Mouse (Mus musculus) gastrocnemius, adult 2 months (tissue): ENCODE measurements at regions not wholly inside any gene's neighbourhood (a gene's known extent, or its start where the extent isn't known, plus 50 kb on each side); places are given as distances from the start of the nearest gene placed in this dataset.
"Not testable (repeated sequence)": the region's sequence is repeated elsewhere in the genome, so short reads cannot be mapped to it uniquely, and the experiment has no call there.

ENCODE experiments used
- DNase-seq: peaks from one replicate; pipeline ENCODE4 v3.0.0; 2022
- H3K27ac ChIP-seq: fragments of 200-600 bp; 2 replicates; pipeline ENCODE4 v1.8.1; 2022; ENCODE audit warnings: mild to moderate bottlenecking
- H3K4me3 ChIP-seq: fragments of 200-600 bp; 2 replicates; pipeline ENCODE4 v1.8.1; 2022; ENCODE audit warnings: mild to moderate bottlenecking, moderate library complexity
- CTCF ChIP-seq: fragments of 200-600 bp; IDR thresholded peaks from 2 replicates; pipeline ENCODE4 v1.8.1; 2022; ENCODE audit warnings: antibody characterized with exemption, mild to moderate bottlenecking, moderate library complexity
- intact Hi-C: fragments of 180-260 bp; cut with DNase I; formaldehyde crosslinking; loops from one replicate; pipeline ENCODE4 v1.15.1; 2025

DNA sequence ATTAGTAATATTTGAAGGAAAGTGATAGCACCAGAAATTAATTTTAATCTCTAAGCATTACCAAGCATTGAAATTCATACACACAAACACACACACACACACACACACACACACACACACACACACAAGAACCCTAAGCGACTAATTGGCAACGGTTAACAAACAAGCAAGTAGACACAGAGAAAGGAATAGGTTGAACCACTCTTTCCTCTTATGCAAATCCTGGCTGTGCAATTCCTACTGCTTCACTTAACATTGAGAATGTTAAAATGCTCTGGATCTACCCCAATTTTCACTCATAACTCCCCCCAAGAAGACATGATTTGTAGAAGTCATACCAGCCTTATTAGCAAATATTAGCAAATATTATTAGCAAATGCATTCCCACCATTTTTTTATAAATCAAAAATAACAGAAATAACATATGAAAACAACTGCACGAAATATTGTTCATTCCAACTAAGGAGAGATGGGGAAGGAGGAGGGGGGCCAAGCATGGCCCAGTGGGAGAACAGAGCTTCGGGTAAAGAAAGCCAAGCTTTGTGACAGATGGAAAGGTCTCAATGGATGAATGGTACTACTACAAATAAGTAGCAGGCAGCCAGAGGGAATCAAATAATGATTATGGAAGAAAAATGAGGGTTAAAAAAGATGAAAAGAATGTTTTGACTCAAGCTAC is 652.5 kb upstream of the Mms22l start:
- no peak for TF ChIP-seq CTCF
- DNase-seq: no peak
- Histone ChIP-seq H3K4me3 (no peak overlapping the region), H3K27ac (no peak overlapping the region)
- intact Hi-C loops: no loop called here

DNA sequence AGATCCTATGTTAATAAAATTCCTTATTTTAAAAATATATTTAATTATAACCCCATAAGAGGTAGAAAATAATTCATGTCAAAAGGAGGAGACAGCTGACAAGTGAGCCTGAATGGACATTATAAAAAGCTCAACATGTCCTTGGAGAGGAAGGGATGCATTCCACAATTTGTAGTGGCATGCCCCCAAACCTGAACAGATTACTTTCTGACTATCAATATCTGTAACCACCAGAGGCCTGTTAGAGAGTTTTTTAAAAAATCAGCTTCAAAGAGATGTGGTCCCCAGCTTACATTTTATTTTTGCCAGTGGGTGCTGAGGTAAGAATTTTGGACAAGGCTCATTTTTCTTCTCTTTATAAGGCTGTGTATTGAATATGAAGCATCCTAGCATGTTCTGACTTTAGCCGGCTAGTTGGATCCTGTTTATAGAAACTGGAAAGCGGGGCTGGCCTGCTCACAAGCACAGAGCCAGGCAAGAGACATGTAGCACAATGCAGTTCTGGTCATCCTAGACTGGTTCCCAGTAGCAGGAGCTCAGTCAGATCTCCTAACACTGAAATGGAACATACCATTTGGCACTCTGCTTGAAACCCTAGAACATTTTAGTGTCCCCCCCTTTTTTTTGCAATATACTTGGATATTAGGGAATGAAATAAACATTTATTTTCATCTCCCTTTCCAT is 651.8 kb upstream of the Mms22l start:
- TF ChIP-seq CTCF: no peak
- intact Hi-C loops: no loop called here
- Histone ChIP-seq H3K27ac (no peak overlapping the region), H3K4me3 (no peak overlapping the region)
- DNase-seq: no peak

DNA sequence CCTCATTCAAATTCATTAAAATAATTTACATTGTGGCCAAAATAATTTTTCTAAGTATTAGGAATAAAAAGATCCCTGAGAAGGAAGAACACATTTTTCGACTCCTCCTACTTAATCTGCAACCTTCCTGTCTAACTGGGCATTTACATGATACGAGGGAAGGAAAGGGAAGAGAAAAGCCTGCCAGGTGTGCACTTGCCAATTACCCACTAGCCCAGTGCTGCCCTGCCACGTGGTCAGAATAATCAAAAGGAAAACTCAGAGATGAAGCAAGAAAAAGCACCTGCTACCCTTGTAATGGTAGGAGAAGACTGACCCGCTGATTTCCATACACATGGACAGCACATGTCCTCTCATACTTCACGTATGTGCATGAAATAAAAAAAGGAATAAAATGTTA is 651.0 kb upstream of the Mms22l start:
- no peak for DNase-seq
- Histone ChIP-seq H3K4me3 (no peak overlapping the region), H3K27ac (no peak overlapping the region)
- intact Hi-C loops: no loop called here
- no peak for TF ChIP-seq CTCF

DNA sequence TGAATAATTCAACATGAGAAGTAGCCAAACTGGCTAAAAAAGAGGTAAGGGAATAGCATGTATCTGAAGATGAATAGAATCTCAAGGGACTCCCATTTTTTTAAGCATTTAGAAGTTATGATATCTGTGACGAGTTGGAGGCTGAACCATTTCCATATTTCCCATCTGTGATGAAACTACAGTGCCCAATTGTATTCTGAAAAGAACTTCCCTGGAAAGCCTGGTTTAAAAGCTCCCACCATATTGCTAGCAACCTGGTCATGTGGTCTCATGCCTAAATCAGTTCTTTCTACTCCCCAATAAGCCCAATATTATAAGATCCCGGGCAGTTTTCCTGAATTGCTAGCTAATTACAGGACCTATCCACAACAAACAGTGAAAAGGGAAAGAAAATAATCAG is 645.6 kb upstream of the Mms22l start:
- TF ChIP-seq CTCF: no peak
- Histone ChIP-seq H3K4me3 (no peak overlapping the region), H3K27ac (no peak overlapping the region)
- intact Hi-C loops: no loop called here
- DNase-seq: no peak

DNA sequence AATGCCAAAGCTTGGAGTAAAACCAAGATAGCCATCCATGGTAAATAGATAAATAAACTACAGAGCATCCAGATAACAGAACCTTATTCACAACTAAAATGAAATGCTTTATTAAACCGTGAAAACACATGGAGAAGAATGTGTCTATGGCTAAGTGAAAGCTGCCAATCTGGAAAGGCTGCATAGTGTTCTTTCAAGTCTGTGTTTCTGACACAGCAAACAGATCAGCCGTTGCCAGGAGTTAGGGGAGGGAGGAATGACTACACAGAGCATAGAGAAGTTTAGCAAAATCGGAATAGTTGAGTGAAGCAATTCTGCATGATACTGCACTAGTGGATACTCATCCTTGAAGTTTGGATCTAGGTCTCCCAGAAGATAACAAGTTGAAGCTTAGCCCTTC is 633.8 kb upstream of the Mms22l start:
- no peak for TF ChIP-seq CTCF
- Histone ChIP-seq H3K4me3 (no peak overlapping the region), H3K27ac (no peak overlapping the region)
- intact Hi-C loops: no loop called here
- DNase-seq: no peak

DNA sequence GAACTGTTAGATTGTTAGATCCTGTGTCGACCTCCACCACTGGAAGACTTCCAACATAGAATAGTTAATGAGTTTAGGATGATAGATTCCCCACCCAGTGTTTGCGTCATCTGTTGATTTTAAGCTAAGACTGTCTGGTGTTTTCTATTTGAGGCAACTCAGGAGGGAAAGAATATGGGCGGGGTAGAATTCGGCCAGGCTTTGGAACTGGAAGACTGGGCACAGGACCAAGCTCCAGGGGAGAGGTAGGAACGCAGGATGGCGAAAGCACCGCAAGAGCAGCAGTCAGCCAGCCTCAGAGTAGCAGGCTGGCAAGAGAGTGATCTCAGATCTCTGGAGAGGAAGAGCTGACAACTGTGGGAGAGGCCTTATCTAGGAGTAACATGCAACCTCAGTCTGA is 616.2 kb upstream of the Mms22l start:
- no peak overlapping the region for H3K4me3 ChIP-seq
- TF ChIP-seq CTCF: no peak
- intact Hi-C loops: no loop called here
- no peak overlapping the region for H3K27ac ChIP-seq
- no peak for DNase-seq

DNA sequence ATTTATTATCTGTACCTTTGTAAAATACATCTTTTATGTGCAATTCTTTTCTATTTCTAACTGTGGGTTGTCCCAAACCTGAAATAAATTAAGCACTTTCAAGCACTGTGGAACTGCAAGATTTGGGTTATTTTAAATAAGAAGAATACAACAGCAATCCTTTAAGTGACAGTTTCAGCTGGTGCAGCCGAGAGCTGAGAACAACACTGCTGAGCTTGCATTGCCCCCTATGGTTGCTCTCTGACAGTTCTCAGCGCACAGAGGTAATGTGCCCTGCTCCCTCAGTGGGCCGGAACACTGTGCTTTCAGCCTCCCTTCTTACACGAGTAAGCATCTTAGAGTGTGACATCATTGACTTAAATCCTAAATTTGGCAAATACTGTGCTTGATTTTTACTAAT is 582.9 kb upstream of the Mms22l start:
- intact Hi-C loops: no loop called here
- H3K27ac ChIP-seq: no peak overlapping the region
- no peak for DNase-seq
- no peak for TF ChIP-seq CTCF
- H3K4me3 ChIP-seq: no peak overlapping the region

DNA sequence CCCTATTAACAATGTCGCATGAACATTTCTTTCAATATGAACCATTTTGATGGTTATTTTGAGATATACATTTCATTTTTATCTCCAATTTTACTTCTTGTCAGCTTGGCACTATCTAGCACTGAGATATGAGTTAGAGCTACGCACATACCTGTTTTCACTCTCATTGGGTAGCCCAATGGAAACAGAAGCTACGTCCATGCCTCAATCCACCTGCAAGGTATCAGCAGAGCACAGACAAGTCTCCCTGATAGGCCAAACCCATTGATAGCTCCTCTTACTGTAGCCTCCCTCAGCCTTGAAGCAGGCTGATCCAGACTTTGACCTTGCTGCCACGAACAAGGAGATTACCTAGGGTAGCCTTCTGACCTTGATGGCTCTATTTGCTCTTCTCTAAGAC is 582.4 kb upstream of the Mms22l start:
- no peak for TF ChIP-seq CTCF
- no peak overlapping the region for H3K27ac ChIP-seq
- intact Hi-C loops: no loop called here
- no peak for DNase-seq
- H3K4me3 ChIP-seq: no peak overlapping the region

DNA sequence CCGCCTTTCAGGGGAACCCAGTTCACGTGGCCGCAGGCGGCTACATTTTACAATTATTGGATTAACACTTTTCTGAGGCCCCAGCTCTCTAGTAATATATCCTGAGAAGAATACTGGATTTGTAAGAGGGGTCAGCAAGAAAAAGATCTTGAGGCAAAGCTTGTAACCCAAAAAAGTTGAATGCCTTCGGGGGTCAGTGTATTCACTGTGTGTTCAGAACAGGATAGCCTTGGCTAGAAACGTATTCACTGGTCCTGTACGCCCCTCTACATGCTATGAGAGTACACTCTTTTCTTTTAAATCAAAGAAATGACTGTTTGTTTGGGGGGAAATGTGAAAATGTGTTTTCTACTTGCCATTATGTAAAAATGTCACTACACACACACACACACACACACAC is 581.8 kb upstream of the Mms22l start:
- intact Hi-C loops: no loop called here
- no peak overlapping the region for H3K27ac ChIP-seq
- no peak overlapping the region for H3K4me3 ChIP-seq
- no peak for TF ChIP-seq CTCF
- no peak for DNase-seq

DNA sequence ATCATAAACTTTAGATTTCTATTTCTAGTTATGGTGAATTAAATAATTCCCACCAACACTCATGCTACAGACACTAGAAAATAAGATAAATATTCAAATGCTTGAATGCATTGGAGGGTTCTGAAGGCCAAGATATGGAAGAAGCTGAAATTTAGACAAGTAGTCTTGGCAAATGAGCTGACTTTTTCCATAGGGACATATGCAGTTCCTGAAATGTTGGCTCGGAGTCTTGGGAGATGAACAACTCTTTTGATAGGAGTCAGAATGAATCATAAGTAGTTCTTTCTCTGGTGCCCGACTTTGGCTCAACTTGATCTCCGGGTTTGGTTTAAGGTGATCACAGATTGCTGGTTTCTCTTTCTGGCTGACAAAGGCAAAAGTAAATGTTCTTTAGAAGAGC is 574.7 kb upstream of the Mms22l start:
- Histone ChIP-seq H3K27ac (no peak overlapping the region), H3K4me3 (no peak overlapping the region)
- no peak for DNase-seq
- intact Hi-C loops: no loop called here
- no peak for TF ChIP-seq CTCF

DNA sequence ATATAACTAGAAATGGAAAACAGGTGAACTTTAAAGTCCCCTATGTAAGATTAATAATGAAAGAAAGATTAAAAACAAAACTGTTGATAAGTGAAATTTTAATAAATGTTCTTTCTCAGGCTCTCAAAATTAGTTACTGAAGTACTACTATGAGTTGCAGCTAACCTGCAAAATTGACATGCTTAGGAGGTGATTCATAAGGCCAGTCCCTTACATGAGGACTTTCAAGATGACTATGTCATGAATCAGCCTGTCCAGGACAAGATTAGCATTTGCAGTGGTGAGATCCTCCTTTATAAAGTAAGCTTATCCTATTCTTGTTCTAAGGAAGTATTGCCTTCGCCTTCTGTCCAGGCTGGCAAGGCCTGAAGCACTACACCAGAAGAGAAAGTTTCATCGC is 542.1 kb upstream of the Mms22l start:
- no peak overlapping the region for H3K4me3 ChIP-seq
- no peak for DNase-seq
- intact Hi-C loops: no loop called here
- no peak overlapping the region for H3K27ac ChIP-seq
- TF ChIP-seq CTCF: no peak

DNA sequence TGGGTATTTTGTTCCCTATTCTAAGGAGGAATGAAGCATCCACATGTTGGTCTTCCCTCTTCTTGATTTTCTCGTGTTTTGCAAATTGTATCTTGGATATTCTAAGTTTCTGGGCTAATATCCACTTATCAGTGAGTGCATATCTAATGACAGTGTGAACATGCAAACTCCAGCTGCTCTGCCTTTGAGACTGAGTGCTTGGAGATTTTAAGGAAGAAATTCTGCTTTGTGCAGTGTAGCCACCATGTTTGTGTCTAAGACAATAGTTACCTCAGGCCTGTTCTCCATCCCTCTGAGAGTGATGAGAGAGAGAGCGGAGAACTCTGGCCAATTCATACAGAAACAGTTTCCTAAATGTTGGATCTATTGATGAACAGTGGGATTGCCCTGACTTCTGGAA is 514.1 kb upstream of the Mms22l start:
- intact Hi-C loops, H3K27ac ChIP-seq, DNase-seq, H3K4me3 ChIP-seq: not testable (repeated sequence)

DNA sequence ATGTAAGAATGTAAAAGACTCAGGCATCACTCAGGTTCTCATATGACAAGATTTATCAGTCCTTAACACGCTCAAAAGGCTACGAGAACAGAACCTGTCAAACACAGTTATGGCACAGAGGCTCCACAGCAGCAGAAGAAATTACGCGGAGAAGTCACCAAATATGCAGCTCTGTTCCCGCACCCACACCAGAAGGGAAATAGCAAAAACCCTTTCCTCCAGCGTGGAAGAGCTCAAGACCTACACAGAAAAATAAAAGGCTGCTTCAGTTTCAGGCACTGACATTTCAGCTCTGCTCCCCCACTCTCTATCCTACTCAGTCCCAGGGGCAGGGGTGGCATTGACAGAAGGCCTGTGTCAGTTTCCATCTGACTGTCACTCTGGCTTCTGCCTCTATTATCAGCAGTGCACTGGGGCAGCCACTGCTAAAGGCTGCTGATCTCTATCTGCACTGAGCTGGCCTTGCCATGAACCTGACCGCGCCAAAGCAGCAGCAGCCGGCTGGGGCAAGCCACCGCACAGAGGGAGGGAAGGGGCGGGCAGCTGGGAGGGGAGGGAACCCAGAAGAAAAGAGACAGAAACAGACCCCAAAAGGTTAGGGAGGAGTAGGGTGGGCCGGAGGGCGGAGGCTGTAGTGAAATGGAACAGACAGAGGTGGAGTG is 513.3 kb upstream of the Mms22l start:
- Histone ChIP-seq H3K4me3 (no peak overlapping the region), H3K27ac (no peak overlapping the region)
- no peak for TF ChIP-seq CTCF
- intact Hi-C loops: no loop called here
- no peak for DNase-seq

DNA sequence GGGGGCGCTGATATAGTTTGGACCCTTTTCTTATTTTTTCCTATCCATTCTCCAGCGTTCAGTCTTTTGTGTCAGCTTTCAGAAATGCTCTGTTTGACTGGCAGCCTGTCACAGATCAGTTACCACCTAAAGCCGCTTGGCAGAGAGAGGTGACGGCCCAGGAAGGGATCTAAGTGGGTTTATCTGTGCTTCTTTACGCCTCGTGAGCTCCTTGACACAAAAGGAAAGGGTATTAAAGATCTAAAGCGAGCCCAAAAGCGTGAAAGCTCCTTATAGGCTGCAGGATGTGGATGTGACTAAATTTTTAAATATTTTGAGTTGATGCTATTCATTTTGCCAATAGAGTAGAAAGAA is 512.8 kb upstream of the Mms22l start:
- DNase-seq: no peak
- no peak overlapping the region for H3K27ac ChIP-seq
- intact Hi-C loops: no loop called here
- TF ChIP-seq CTCF: no peak
- H3K4me3 ChIP-seq: no peak overlapping the region
